In the genomic region with DNA sequence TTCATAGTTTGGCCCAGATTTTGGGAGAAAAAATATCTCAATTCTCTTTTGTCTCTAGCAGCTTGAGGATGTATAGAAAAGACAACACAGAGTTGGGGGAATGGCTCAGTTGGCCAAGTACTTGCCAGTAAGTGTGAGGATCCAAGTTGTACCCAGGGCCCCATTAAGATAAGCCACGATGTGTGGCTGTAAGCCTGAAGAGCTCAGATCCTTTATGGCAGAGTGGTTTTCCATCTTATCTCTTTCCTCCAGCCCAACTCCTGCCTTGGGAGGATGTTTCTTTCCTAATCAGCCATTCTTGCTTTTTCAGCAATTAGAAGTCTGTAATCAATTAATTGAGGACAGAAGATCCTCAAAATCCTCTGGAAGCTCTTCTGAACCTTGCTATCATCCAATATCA, we compare ENCODE assay signal across 13 mouse cellular contexts.
"Had no signal": no experiment of that assay in that cellular context is flagged by ENCODE, and none has a peak within 500 bp of the region (broad histone marks: within the 10 kb centered on the region; RNA-seq: fewer than 3 reads in every experiment).

No protein-coding gene starts in this region.

- H3K27ac ChIP-seq: heart, adult 2 months; heart, embryonic 13.5 days; heart, embryonic 15.5 days; hindbrain, embryonic 13.5 days; hindbrain, embryonic 15.5 days; hindbrain, postnatal 0 days; kidney, embryonic 15.5 days; kidney, postnatal 0 days; limb, embryonic 10.5 days; limb, embryonic 12.5 days had no signal

- H3K36me3 ChIP-seq: heart, embryonic 13.5 days; heart, embryonic 15.5 days; hindbrain, embryonic 13.5 days; hindbrain, embryonic 15.5 days; kidney, embryonic 15.5 days; limb, embryonic 10.5 days; limb, embryonic 12.5 days had no signal

- H3K4me3 ChIP-seq: heart, adult 2 months; heart, embryonic 13.5 days; heart, embryonic 15.5 days; hindbrain, embryonic 13.5 days; hindbrain, embryonic 15.5 days; kidney, embryonic 15.5 days; limb, embryonic 10.5 days; limb, embryonic 12.5 days had no signal

- H3K9me3 ChIP-seq: heart, embryonic 13.5 days; heart, embryonic 15.5 days; hindbrain, embryonic 13.5 days; hindbrain, embryonic 15.5 days; kidney, embryonic 15.5 days; limb, embryonic 10.5 days; limb, embryonic 12.5 days had no signal

- H3K9ac ChIP-seq: heart, embryonic 13.5 days; heart, embryonic 15.5 days; hindbrain, embryonic 13.5 days; hindbrain, embryonic 15.5 days; kidney, embryonic 15.5 days; limb, embryonic 12.5 days had no signal

- ATAC-seq: hindbrain, postnatal 0 days; intestine, embryonic 16.5 days had no signal

- H3K4me1 ChIP-seq: heart, embryonic 13.5 days; heart, embryonic 15.5 days; hindbrain, embryonic 13.5 days; hindbrain, embryonic 15.5 days; kidney, embryonic 15.5 days; limb, embryonic 10.5 days; limb, embryonic 12.5 days had no signal

- DNase-seq: gastrocnemius, postnatal 36 days had no signal

- H3K4me2 ChIP-seq: heart, embryonic 11.5 days; heart, embryonic 13.5 days; heart, embryonic 15.5 days; hindbrain, embryonic 13.5 days; hindbrain, embryonic 15.5 days; kidney, embryonic 15.5 days; limb, embryonic 12.5 days had no signal

- H3K27me3 ChIP-seq: heart, embryonic 13.5 days; heart, embryonic 15.5 days; hindbrain, embryonic 13.5 days; hindbrain, embryonic 15.5 days; kidney, embryonic 15.5 days; limb, embryonic 12.5 days had no signal
